Mouse (Mus musculus): ENCODE measurements at regions not wholly inside any gene's neighbourhood (a gene's known extent, or its start where the extent isn't known, plus 50 kb on each side); places are given as distances from the start of the nearest gene placed in this dataset.
A peak's percentile ranks its signal among the peaks of the same experiment; 100 is the strongest.

- no peak for DNase-seq
- intact Hi-C loops (cut with DNase I), result loop anchor here (5.0 to 10.0 kb wide), 2 partner anchors 50 to 277 kb away; no protein-coding TSS in a partner anchor
Observed at GRCm38 (mm10) chr17:54065187-54065795, 74.8 kb upstream of the Sult1c1 start.

GRCm38 (mm10) chr17:54061280-54061679, 70.8 kb upstream of the Sult1c1 start:
- intact Hi-C loops (cut with DNase I), result loop anchor here (10.0 kb wide), 1 partner anchor 46 kb away; no protein-coding TSS in a partner anchor
- peak; percentile 1 for DNase-seq
